Mouse (Mus musculus) ZHBTc4 (cell line): ENCODE measurements around the gene Acoxl.

ENCODE experiments used
- DNase-seq: peaks from one replicate; pipeline ENCODE4 v3.0.0-alpha.2; 2011; ENCODE audit warnings: low read depth, low spot score

Acoxl gene

GRCm38 (mm10) chr2:127937079-127937478 is 98.4 kb downstream of the Acoxl start:
- DNase-seq = peak; percentile 32

DNA sequence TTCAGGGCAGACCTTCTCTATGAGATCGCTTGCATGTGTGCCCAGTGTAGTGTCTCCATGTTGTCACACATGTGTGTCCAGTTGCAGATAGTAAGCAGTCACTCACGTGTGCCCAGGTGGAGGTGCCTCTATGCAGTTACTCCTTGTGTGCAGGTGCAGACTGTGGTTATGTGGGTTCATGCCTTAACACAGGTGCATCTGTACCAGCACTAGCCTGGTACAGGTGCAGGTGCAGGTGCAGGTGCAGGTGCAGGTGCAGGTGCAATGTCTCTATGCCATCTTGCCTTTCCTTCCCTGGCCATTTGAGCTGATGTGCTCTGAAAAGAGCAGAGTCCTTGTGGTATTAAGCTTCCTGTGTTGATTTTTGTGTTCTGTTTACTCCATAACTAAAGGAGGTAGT is 100.5 kb downstream of the Acoxl start:
- DNase-seq = no peak

GRCm38 (mm10) chr2:127960579-127960978 is 121.9 kb downstream of the Acoxl start:
- no peak for DNase-seq

- no peak for DNase-seq
Measured at GRCm38 (mm10) chr2:127961154-127961553, 122.5 kb downstream of the Acoxl start.

DNA sequence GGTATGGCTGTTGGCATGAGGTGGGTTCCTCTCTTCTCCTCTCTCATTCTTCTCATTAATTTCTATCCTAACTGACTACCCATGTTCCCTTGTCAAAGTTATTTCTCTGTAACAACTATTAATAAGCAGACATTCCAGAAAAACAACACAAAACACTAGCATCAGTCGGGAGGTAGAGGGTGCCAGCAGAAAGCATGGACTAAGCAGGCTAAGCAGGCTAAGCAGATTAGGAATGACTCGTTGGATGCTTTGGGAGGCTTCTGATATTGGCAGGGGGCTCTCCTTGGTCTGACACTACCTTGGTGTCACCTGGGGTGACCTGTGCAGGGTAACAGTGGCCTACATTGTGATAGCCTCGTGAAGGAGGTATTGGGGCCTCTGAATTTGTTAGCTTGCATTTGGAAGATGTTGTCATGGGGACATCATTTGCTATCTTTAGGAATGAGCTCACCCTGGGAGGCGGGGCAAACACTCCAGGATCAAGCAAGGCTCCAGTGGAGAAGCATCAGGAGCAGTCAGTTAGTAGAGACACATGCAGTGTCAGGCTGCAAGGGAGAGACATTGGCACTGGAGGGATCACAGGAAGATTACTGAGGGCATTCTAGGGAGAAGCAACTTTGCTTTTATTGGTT is 123.2 kb downstream of the Acoxl start:
- DNase-seq = no peak

DNA sequence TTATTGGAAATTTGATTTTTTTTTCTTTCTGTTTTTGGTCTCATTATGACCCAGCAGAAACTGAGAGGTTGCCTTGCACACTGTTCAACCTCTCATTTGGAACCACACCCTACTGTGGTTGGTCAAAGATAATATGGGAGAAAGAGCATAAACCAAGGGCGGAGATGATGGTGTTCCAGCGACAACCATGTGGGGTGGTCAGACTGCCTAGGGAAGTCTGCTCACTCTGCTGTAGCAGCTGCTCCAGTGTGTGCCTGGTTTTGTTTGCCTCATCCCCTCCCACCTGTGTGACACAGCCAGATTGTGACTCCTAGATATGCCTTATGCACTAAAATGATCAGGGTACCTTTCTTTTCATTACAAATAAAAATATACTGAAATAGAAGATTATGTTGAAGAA is 130.3 kb downstream of the Acoxl start:
- DNase-seq = no peak

DNA sequence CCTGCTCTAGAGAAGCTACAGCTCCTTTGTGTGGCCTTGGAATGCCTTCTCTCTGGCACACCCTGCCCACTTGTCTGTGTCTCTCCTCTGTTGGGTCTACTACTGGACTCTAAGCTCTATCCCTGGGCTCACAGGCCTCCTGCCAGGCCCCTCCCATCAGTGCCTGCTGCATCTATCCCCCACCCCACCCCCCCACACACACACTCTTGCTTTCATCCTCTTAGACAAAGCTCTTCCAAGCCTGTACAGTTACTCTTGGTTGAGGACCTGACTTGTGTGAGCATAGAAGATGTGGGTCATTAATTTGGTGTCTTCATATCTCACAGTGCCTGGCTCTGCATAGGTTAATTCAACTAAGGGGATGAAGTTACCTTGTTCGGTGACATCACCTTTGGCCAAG is 137.6 kb downstream of the Acoxl start:
- no peak for DNase-seq

GRCm38 (mm10) chr2:127978601-127979230 is 140.0 kb downstream of the Acoxl start:
- no peak for DNase-seq

GRCm38 (mm10) chr2:127982610-127983009 is 143.9 kb downstream of the Acoxl start:
- DNase-seq = no peak

DNA sequence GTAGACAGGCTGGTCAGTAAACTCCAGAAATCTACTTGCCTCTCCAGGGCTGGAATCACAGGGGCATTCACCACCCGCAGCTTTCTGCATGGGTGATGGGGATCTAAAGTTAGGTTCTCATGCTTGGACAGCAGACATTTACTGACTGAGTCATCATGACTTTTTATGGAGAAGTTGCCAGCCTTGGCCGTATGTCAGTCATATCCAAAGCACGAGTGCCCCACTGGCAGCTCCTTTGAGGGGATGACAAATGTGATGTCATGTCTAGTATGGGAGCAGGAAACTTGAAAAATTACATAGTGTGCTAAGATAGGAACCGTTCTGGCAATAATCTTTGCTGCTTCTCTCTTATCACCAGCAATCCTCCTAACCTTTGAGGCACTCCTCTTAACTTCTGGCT is 144.6 kb downstream of the Acoxl start:
- DNase-seq = no peak

DNA sequence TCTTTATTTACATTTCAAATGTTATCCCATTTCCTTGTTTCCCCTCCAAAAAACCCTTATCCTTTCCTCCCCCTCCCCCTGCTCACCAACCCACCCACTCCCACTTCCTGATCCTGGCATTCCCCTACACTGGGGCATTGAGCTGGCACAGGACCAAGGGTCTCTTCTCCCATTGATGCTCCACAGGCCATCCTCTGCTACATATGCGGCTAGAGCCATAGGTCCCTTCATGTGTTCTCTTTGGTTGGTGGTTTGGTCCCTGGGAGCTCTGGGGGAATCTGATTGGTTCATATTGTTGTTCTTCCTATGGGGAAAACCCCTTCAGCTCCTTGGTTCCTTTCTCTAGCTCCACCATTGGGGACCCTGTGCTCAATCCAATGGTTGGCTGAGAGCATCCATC is 145.3 kb downstream of the Acoxl start:
- DNase-seq = no peak

GRCm38 (mm10) chr2:127987706-127988105 is 149.0 kb downstream of the Acoxl start:
- DNase-seq = peak; percentile 56

- DNase-seq = no peak
Measured at GRCm38 (mm10) chr2:127990856-127991479, 152.3 kb downstream of the Acoxl start.

- DNase-seq = no peak
Measured at GRCm38 (mm10) chr2:127991656-127992055, 153.0 kb downstream of the Acoxl start.

DNA sequence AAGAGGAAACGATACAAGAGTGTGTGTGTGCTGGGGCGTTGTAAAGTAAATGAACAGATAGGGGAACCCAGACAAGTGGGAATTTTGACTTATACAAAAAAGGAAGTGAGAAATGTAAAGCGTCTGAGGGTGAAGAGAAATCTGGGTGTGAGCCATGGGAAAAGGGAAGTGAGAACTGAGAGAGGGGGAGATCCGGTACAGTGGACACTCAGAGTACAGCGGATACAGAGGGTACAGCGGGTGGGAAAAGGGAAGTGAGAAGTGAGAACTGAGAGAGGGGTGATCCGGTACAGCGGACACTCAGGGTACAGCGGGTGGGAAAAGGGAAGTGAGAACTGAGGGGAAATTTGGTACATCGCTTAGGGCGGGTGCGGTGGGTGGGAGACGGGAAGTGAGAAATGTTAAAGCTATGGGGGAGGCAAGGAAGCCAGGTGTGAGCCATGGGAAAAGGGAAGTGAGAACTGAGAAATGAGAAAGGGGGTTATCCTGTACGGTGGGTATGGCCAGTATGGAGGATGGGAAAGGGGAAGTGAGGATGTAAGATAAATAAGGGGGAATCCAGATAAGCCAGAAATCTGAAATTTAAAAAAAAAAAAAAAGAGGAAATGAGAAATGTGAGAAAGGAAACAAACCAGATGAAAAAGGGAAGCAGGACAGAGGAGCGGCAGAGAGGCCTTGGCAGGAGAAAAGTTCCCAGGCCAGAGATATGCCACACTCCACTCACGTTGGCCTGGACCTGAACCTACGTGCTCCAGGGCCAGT is 170.2 kb downstream of the Acoxl start:
- no peak for DNase-seq

GRCm38 (mm10) chr2:128014613-128015012 is 175.9 kb downstream of the Acoxl start:
- no peak for DNase-seq

- no peak for DNase-seq
Measured at GRCm38 (mm10) chr2:128015602-128016001, 176.9 kb downstream of the Acoxl start.

GRCm38 (mm10) chr2:128020039-128020907 is 181.6 kb downstream of the Acoxl start:
- no peak for DNase-seq

DNA sequence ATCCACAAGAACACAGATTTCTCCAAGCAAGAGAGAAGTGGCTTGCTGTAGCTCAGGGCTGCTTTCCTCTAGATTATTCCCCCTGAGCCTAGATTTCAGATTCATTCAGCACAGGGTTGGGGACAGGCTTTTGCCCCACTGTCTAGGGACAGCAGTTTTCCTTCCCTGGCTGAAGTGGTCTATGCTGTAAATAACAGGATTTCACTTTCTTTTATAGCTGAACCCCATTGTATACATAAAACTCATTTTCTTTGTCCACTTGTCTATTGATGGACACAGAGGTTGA is 182.2 kb downstream of the Acoxl start:
- DNase-seq = no peak

DNA sequence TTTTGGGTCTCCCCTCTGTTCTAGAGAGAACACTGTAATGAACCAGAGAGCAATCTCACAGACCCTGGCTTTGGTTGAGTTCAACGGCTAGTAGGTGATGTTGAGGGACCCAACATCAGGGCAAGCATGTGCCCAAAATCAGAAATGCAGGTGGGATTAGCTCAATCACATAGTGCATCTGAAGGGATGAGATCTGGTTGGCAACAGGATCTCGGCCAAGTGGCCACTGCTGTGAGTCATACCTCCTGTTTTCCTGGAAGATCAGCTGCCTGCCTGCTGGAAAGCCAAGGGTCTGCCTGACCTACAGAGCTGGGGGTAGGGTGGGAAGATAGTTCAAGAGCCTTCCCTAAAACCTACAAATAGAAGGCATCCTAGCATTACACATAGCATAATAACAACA is 185.2 kb downstream of the Acoxl start:
- DNase-seq = no peak

DNA sequence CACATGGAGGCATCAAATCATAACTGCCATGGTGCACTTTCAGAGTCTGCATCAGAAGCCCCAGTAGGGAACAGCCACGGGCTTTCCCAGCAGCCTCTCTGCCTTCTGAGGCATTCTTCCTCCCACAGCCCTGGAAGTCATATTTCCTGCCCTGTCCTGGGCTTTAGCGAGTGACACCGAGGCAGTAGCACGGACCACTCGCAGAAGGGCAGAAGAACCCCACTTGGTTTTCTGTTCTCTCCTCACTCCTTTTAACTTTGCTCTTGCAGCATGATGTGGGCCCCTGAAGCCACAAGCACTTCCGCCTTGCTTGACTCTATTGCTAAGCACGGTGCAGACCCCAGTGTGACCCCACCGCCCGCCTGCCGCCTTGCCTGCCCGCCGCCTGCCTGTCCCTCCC is 189.0 kb downstream of the Acoxl start:
- peak; percentile 14 for DNase-seq

DNA sequence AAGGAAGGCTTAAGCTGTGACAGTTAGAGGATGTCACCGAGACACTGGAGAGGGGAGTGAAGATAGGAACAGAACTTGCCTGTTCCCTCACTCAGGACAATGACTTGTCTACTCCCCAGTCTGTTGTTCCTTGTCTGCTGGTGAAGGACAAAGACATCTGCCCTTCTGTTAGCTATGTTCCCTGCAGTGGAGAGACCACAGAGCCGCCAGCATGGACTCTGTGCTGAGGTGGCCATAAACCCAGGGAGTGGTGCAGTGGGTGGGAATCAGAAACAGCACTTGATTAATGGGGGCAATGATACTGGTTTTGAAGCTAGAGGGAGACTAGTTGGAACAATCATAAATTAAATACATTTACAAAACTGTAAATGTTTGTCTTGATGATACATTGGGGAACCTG is 191.3 kb downstream of the Acoxl start:
- no peak for DNase-seq
